Mouse (Mus musculus) erythroblast, embryonic 14.5 days (primary cell): ENCODE data around the gene 2310007B03Rik. TPM values are rescaled to one million over a fixed set of nuclear protein-coding genes. Genes with fewer than 3 reads are reported as not detected.

Experiments used
- H3K27me3 ChIP-seq: 2 replicates; pipeline ENCODE4 v1.6.1; 2012; ENCODE audit warnings: inconsistent platforms; ENCODE audit not compliant: control insufficient read depth
- H3K36me3 ChIP-seq: 2 replicates; pipeline ENCODE4 v1.6.1; 2012; ENCODE audit warnings: mild to moderate bottlenecking, inconsistent platforms; ENCODE audit not compliant: control insufficient read depth
- H3K4me1 ChIP-seq: 2 replicates; pipeline ENCODE4 v1.6.1; 2012; ENCODE audit warnings: inconsistent platforms; ENCODE audit not compliant: control insufficient read depth
- H3K4me3 ChIP-seq: replicated peaks from 2 replicates; pipeline ENCODE3; 2012; ENCODE audit warnings: moderate library complexity, mild to moderate bottlenecking, inconsistent platforms
- H3K9me3 ChIP-seq: 2 replicates; pipeline ENCODE4 v1.6.1; 2012; ENCODE audit warnings: low read length, inconsistent platforms, mixed read lengths; ENCODE audit not compliant: control insufficient read depth
- GATA1 ChIP-seq: IDR thresholded peaks from 2 replicates; pipeline ENCODE4 v1.6.1; 2012; ENCODE audit warnings: low read length, inconsistent platforms, mixed read lengths
- TAL1 ChIP-seq: IDR thresholded peaks from 3 replicates; pipeline ENCODE4 v1.6.1; 2012; ENCODE audit warnings: low read length, inconsistent platforms, mixed read lengths
- polyA plus RNA-seq: library from polyadenylated mRNA; stranded (reverse); fragments of >175 nt; gene quantifications from 2 replicates; pipeline ENCODE4 v1.2.3, GENCODE M21; 2012

The 2310007B03Rik gene
- polyA plus RNA-seq, 1 experiment, result not detected

DNA sequence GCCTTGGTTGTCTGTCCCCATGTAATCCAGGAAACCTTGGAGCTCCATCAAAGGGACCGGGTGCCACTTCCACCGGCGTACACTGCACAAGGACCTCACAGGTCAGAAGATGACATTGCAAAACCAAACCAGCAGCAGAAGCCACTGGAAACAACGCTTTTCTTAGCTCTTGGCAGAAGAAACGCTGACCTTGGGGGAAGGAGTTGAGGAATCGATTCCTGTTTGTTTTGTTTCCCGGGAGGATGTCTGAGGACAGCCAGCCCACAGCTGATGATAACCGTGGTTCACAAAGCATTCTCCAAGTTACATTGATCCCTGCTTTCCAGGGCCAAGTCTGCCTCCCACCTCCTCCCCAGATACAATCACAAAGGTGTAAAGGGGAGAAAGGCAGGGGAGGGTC is 36.7 kb downstream of the 2310007B03Rik start:
- H3K36me3 ChIP-seq, result no peaks in the 10 kb centered on the region
- no peaks in the 10 kb centered on the region for H3K9me3 ChIP-seq
- no peak overlapping the region for H3K4me3 ChIP-seq
- no peaks in the 10 kb centered on the region for H3K27me3 ChIP-seq
- H3K4me1 ChIP-seq, result no peaks in the 10 kb centered on the region
- no peak for TF ChIP-seq TAL1
- no peak for TF ChIP-seq GATA1

DNA sequence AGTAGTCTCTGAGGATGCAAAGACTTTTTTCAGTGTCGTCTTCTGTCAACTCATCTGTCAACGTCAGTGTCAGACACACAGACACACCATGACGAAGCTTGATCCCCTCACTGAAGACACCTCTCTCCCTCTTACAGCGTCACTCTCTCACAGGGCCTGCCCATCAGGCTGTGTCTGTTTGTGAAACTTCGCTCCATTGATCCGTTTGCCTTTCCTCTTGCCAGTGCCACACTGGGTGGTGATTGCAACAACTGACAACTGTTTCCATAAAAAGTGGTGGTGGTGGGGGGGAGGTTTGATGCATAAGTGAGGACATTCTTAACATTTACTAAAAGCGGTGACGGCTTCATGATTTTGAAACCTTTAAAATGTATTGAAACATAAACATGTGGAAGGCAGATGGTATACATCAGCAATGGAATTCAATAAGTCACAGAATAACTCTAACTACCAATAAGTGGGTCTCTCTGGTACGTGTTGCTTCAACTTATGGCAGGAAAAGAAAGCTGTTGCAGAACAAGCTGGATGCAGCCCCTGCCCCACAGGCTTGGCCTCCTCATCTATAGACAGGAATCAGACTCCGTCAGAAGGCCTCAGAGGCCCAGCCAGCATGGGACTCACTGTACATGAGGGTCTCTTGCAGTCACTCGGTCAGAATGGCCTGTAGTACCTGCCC is 37.4 kb downstream of the 2310007B03Rik start:
- Histone ChIP-seq H3K4me1 (no peaks in the 10 kb centered on the region), H3K27me3 (no peaks in the 10 kb centered on the region), H3K36me3 (no peaks in the 10 kb centered on the region), H3K9me3 (no peaks in the 10 kb centered on the region), H3K4me3 (no peak overlapping the region)
- TF ChIP-seq GATA1, result no peak
- TF ChIP-seq TAL1, result 0 out of 3 replicates have a peak, but pooled peaks have one; percentile 14

- Histone ChIP-seq H3K4me1 (peaks cover 5% of the 10 kb centered on the region), H3K27me3 (peaks cover 6% of the 10 kb centered on the region), H3K9me3 (no peaks in the 10 kb centered on the region), H3K4me3 (no peak overlapping the region), H3K36me3 (no peaks in the 10 kb centered on the region)
- TF ChIP-seq GATA1 (no peak), TAL1 (no peak)
These were observed 41.9 kb downstream of the 2310007B03Rik start for GRCm38 (mm10) chr1:93118816-93119215.

DNA sequence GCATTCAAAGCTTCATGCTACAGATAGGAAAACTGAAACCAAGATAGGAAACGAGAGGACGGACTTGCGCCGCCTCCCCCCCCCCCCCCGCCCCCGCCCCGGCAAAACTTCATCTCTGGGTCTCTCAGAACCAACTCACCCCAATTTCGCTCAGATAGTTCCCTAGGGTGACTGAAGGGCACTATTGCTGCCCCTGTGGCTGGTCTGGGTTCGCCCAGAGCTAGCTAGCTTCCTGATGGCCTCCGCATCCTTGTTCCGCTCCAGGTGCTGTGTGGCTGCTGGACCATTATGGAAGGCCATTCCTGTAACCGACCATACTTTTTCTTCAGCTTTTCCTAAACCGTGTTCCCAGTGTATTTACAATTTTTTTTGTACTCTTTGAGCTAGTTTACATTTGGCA is 45.3 kb downstream of the 2310007B03Rik start:
- Histone ChIP-seq H3K9me3 (0 out of 2 replicates have a peak, but pooled peaks cover 2% of the 10 kb centered on the region), H3K27me3 (peaks cover 6% of the 10 kb centered on the region), H3K4me1 (peaks cover 5% of the 10 kb centered on the region), H3K36me3 (no peaks in the 10 kb centered on the region), H3K4me3 (no peak overlapping the region)
- no peak for TF ChIP-seq TAL1
- no peak for TF ChIP-seq GATA1

- H3K27me3 ChIP-seq, result peaks cover 6% of the 10 kb centered on the region
- no peaks in the 10 kb centered on the region for H3K36me3 ChIP-seq
- 0 out of 2 replicates have a peak, but pooled peaks cover 2% of the 10 kb centered on the region for H3K9me3 ChIP-seq
- no peak overlapping the region for H3K4me3 ChIP-seq
- TF ChIP-seq GATA1 (no peak), TAL1 (no peak)
- H3K4me1 ChIP-seq, result peaks cover 5% of the 10 kb centered on the region
These were observed 45.9 kb downstream of the 2310007B03Rik start for GRCm38 (mm10) chr1:93114713-93115463.

DNA sequence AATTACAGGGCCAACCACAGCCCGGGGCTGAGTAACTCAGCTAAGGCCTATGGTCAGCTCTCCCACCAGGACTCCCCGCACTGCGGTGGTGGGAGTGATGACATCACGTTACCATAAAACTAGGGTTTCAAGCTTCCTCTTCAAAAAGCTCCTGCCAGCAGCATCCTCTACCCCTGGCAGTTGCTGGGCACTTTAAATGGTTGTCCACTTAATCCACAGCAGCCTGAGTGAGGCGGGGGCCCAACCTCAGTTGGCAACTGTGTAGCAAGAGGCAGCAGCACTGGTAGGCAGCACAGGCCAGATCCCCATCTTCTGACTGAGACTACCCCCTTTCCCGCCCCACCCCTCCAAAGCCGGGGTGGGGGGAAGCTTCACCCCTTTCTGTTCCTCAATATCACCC is 58.0 kb downstream of the 2310007B03Rik start:
- TF ChIP-seq GATA1 (no peak), TAL1 (no peak)

DNA sequence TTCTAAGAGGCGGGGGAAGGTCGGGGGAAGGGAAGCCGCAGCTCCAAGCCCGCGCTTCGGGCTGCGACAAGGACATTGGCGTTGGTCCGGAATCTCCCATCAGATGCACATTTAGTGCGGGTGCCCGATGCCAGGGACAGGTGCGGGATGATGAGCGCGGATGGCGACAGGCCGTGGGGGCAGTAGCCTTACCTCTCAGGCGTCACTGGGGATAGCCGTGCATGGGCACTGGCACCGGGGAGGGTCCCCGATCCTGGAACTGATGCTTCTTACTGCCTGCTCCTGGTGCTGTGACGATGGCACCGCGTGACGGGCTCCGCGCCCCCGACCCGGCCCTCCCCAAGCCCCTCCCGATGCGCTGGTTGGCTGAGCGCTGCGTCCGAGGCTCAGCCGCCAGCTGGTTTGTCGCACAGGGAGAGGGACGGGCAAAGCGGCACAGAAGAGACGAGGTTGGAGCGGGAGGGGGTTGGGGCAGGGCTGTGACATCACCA is 59.1 kb downstream of the 2310007B03Rik start, which contains the start of gene Kif1a:
TSS of gene Kif1a (minus strand) at position 381 of the 491 bp plus-strand sequence.
- Histone ChIP-seq H3K4me1 (no peaks in the 10 kb centered on the region), H3K4me3 (no peak within 1 kb of the TSS), H3K27me3 (peaks cover 55% of the 10 kb centered on the region), H3K36me3 (no peaks in the 10 kb centered on the region), H3K9me3 (no peaks in the 10 kb centered on the region; the same call in 1 of the 2 replicates)
- TF ChIP-seq TAL1, result no peak
- no peak for TF ChIP-seq GATA1

More for the DNA sequence above, 58.0 kb downstream of the 2310007B03Rik start:
- H3K36me3 ChIP-seq, result no peaks in the 10 kb centered on the region
- H3K9me3 ChIP-seq, result no peaks in the 10 kb centered on the region; the same call in 1 of the 2 replicates
- no peaks in the 10 kb centered on the region for H3K4me1 ChIP-seq
- no peak overlapping the region for H3K4me3 ChIP-seq
- peaks cover 55% of the 10 kb centered on the region for H3K27me3 ChIP-seq

Other genes with a start within 250 kb of the 2310007B03Rik start
- 0.75 and 0.88 TPM in 2 replicates for gene Capn10, start 226.6 kb downstream of the 2310007B03Rik start, polyA plus RNA-seq
- 0.01 TPM in 2 replicates for gene Gpr35, start 210.1 kb downstream of the 2310007B03Rik start, polyA plus RNA-seq
- not detected in 2 replicates for gene Aqp12, start 154.6 kb downstream of the 2310007B03Rik start, polyA plus RNA-seq
- gene Kif1a, start 59.0 kb downstream of the 2310007B03Rik start, polyA plus RNA-seq, result 0.01 and 0.16 TPM in 2 replicates
- 0.04 and 0.08 TPM in 2 replicates for gene Agxt, start 25.7 kb downstream of the 2310007B03Rik start, polyA plus RNA-seq
- gene Crocc2, start 7.8 kb upstream of the 2310007B03Rik start, polyA plus RNA-seq, result 0.01 TPM in 1 of 2 replicates, not detected in the other
- gene Sned1, start 74.9 kb upstream of the 2310007B03Rik start, polyA plus RNA-seq, result not detected in 2 replicates
- gene Mterf4, start 145.0 kb upstream of the 2310007B03Rik start, polyA plus RNA-seq, result 0.16 and 0.19 TPM in 2 replicates
- 1.4 and 1.7 TPM in 2 replicates for gene Ppp1r7, start 181.9 kb upstream of the 2310007B03Rik start, polyA plus RNA-seq
- 0.22 and 0.31 TPM in 2 replicates for gene Pask, start 182.5 kb upstream of the 2310007B03Rik start, polyA plus RNA-seq
- not detected in 2 replicates for gene Ano7, start 213.0 kb upstream of the 2310007B03Rik start, polyA plus RNA-seq